Mouse (Mus musculus) thymus, adult 2 months (tissue): ENCODE data around the gene Rcor1.

Source experiments
- CTCF ChIP-seq: fragments of 200-500 bp; IDR thresholded peaks from 2 replicates; pipeline ENCODE4 v1.5.1; 2012; ENCODE audit warnings: mild to moderate bottlenecking, control low read depth, low read length, moderate library complexity, borderline replicate concordance; ENCODE audit not compliant: control insufficient read depth, poor library complexity, insufficient read depth; ENCODE audit errors: extremely low read depth
- POLR2A ChIP-seq: fragments of 200-500 bp; IDR thresholded peaks from 2 replicates; pipeline ENCODE4 v1.6.1; 2012; ENCODE audit warnings: mild to moderate bottlenecking, low read length, control low read depth, moderate library complexity; ENCODE audit not compliant: control insufficient read depth, poor library complexity, insufficient read depth; ENCODE audit errors: extremely low read depth

DNA sequence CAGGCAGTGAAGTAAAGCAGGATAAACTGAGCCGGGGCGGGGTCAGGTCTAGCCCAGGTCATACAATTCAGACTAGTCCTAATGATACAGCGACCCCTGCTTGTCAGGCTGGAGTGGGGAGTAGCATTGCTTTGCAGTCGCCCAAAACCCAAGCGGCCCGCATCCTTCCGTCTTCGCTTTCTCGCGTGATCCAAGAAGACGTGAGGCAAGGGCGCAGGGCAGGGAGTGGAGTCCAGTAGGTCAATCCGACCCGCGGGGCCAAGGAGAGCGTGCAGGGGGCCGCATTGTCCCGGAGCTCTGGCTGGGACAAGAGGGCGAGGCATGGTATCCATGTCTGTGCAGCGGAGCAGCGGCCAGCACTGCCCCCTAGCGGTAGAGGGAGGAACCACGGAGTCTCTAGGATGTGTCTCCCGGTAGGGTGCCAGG lies 47.0 kb upstream of the Rcor1 start:
- TF ChIP-seq CTCF = peak; percentile 99
- no peak for TF ChIP-seq POLR2A
